Mouse (Mus musculus): ENCODE measurements around the gene Higd1c. TPM values are rescaled to one million over a fixed set of nuclear protein-coding genes. Genes with fewer than 3 reads are reported as not detected.
"Not testable (repeated sequence)": the region's sequence is repeated elsewhere in the genome, so short reads cannot be mapped to it uniquely, and the experiment has no call there.

Higd1c gene
- polyA plus RNA-seq (2015; fragmentation: Nextera tagmentation; extraction: Ambion mirVana) = not detected in 2 replicates

GRCm38 (mm10) chr15:100364242-100364641 lies at the start of gene Higd1c:
Gene Higd1c, plus strand, starts transcription at chr15:100364542.
- H3K4me1 ChIP-seq = 0 out of 2 replicates have a peak, but pooled peaks cover 3% of the 10 kb centered on the region
- no peak within 1 kb of the TSS for H3K9ac ChIP-seq
- H3K4me2 ChIP-seq = no peak within 1 kb of the TSS
- no peaks in the 10 kb centered on the region for H3K36me3 ChIP-seq
- H3K27me3 ChIP-seq = no peaks in the 10 kb centered on the region
- peaks cover 5% of the 10 kb centered on the region; the same call in 1 of the 2 replicates for H3K9me3 ChIP-seq
- WGBS = 65% methylated on average over 7 of the region's 7 CpGs
- H3K4me3 ChIP-seq = no peak within 1 kb of the TSS
- H3K27ac ChIP-seq = no peak within 1 kb of the TSS
- no peak for ATAC-seq (ENCODE audit: insufficient number of reproducible peaks, insufficient read depth, low FRiP score, low TSS enrichment, low read depth)

GRCm38 (mm10) chr15:100318014-100318671 lies 46.2 kb upstream of the Higd1c start:
- H3K9me3 ChIP-seq; H3K36me3 ChIP-seq; H3K4me1 ChIP-seq; H3K27me3 ChIP-seq; H3K9ac ChIP-seq; H3K4me3 ChIP-seq; H3K27ac ChIP-seq; ATAC-seq (ENCODE audit: insufficient number of reproducible peaks, insufficient read depth, low FRiP score, low TSS enrichment, low read depth); H3K4me2 ChIP-seq: not testable (repeated sequence)
- 65% methylated on average over 4 of the region's 4 CpGs for WGBS

DNA sequence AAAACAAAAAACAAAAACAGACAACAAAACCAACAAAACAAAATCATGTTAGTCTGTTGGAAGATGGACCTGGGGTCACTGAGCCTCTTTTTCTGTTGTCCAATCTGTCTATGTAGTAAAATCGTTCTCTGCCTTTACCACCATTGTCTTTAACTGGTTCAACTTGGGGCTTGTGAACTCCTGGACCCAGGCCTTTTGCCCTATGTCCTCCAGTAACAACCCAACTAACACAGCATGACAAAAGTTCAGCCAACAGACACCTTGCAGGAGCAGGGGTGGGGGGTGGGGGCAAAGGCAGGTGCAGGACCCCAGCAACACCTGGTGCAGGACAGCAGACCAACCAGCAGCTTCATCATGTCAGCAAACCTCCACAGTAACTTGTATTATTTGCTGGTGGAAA lies 44.5 kb upstream of the Higd1c start:
- peaks cover 12% of the 10 kb centered on the region; the same call in 1 of the 2 replicates for H3K4me1 ChIP-seq
- H3K4me2 ChIP-seq = no peak overlapping the region
- 94% methylated on average over 1 of the region's 1 CpGs for WGBS
- no peak for ATAC-seq (ENCODE audit: insufficient number of reproducible peaks, insufficient read depth, low FRiP score, low TSS enrichment, low read depth)
- H3K36me3 ChIP-seq = 0 out of 2 replicates have a peak, but pooled peaks cover 1% of the 10 kb centered on the region
- no peak overlapping the region for H3K27ac ChIP-seq
- no peaks in the 10 kb centered on the region for H3K9me3 ChIP-seq
- H3K4me3 ChIP-seq = no peak overlapping the region
- no peak overlapping the region for H3K9ac ChIP-seq
- H3K27me3 ChIP-seq = no peaks in the 10 kb centered on the region

GRCm38 (mm10) chr15:100320295-100320905 lies 43.9 kb upstream of the Higd1c start:
- H3K9me3 ChIP-seq = no peaks in the 10 kb centered on the region
- no peak overlapping the region for H3K4me3 ChIP-seq
- H3K4me2 ChIP-seq = no peak overlapping the region
- H3K27me3 ChIP-seq = no peaks in the 10 kb centered on the region
- no peak overlapping the region for H3K9ac ChIP-seq
- H3K4me1 ChIP-seq = peaks cover 15% of the 10 kb centered on the region; the same call in 1 of the 2 replicates
- ATAC-seq (ENCODE audit: insufficient number of reproducible peaks, insufficient read depth, low FRiP score, low TSS enrichment, low read depth) = no peak
- 70% methylated on average over 9 of the region's 9 CpGs for WGBS
- no peak overlapping the region for H3K27ac ChIP-seq
- no peaks in the 10 kb centered on the region for H3K36me3 ChIP-seq

GRCm38 (mm10) chr15:100321134-100321533 lies 43.2 kb upstream of the Higd1c start:
- H3K9me3 ChIP-seq = no peaks in the 10 kb centered on the region
- no peak overlapping the region for H3K9ac ChIP-seq
- no peak overlapping the region for H3K4me2 ChIP-seq
- no peaks in the 10 kb centered on the region for H3K27me3 ChIP-seq
- no peak for ATAC-seq (ENCODE audit: insufficient number of reproducible peaks, insufficient read depth, low FRiP score, low TSS enrichment, low read depth)
- H3K27ac ChIP-seq = no peak overlapping the region
- H3K36me3 ChIP-seq = no peaks in the 10 kb centered on the region
- 57% methylated on average over 5 of the region's 5 CpGs for WGBS
- peaks cover 16% of the 10 kb centered on the region; the same call in 1 of the 2 replicates for H3K4me1 ChIP-seq
- H3K4me3 ChIP-seq = no peak overlapping the region

GRCm38 (mm10) chr15:100324021-100324591 lies 40.2 kb upstream of the Higd1c start:
- Histone ChIP-seq H3K36me3 (no peaks in the 10 kb centered on the region), H3K4me2 (no peak overlapping the region), H3K27ac (no peak overlapping the region), H3K4me1 (peaks cover 16% of the 10 kb centered on the region; the same call in 1 of the 2 replicates), H3K9me3 (no peaks in the 10 kb centered on the region), H3K4me3 (no peak overlapping the region), H3K9ac (no peak overlapping the region), H3K27me3 (no peaks in the 10 kb centered on the region)
- no peak for ATAC-seq (ENCODE audit: insufficient number of reproducible peaks, insufficient read depth, low FRiP score, low TSS enrichment, low read depth)
- 79% methylated on average over 12 of the region's 12 CpGs for WGBS

GRCm38 (mm10) chr15:100325235-100325634 lies 39.1 kb upstream of the Higd1c start:
- H3K4me2 ChIP-seq = no peak overlapping the region
- no peak for ATAC-seq (ENCODE audit: insufficient number of reproducible peaks, insufficient read depth, low FRiP score, low TSS enrichment, low read depth)
- H3K9me3 ChIP-seq = no peaks in the 10 kb centered on the region
- H3K27me3 ChIP-seq = no peaks in the 10 kb centered on the region
- H3K4me1 ChIP-seq = peaks cover 14% of the 10 kb centered on the region; the same call in 1 of the 2 replicates
- no peak overlapping the region for H3K4me3 ChIP-seq
- H3K9ac ChIP-seq = no peak overlapping the region
- no peaks in the 10 kb centered on the region for H3K36me3 ChIP-seq
- H3K27ac ChIP-seq = no peak overlapping the region
- 72% methylated on average over 3 of the region's 3 CpGs for WGBS

DNA sequence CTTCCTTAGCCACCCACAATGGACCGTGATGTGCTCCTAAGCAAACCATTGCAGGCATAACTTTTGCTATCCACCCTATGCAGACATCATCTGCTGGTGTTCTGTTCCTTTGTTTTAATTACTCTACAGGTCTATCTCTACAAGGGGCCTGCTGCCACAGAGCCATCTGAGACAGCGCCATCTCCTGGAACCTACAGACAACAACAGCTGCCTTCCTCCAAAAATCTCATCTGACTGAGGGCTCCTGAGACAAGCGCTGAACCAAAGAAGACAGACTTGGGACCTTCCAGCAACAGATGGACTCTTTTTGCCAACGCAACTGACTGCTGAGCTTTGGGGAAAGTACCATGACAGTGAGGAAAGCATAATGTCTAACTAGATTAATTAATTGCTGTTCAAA lies 36.3 kb upstream of the Higd1c start:
- not testable (repeated sequence) for H3K4me1 ChIP-seq; H3K4me2 ChIP-seq; H3K4me3 ChIP-seq; ATAC-seq (ENCODE audit: insufficient number of reproducible peaks, insufficient read depth, low FRiP score, low TSS enrichment, low read depth); H3K36me3 ChIP-seq; H3K27ac ChIP-seq; H3K9me3 ChIP-seq; H3K27me3 ChIP-seq; H3K9ac ChIP-seq
- WGBS = 67% methylated on average over 4 of the region's 4 CpGs

GRCm38 (mm10) chr15:100329336-100329735 lies 35.0 kb upstream of the Higd1c start:
- 26% methylated on average over 10 of the region's 10 CpGs for WGBS
- not testable (repeated sequence) for H3K4me1 ChIP-seq; H3K9ac ChIP-seq; H3K4me3 ChIP-seq; H3K9me3 ChIP-seq; ATAC-seq (ENCODE audit: insufficient number of reproducible peaks, insufficient read depth, low FRiP score, low TSS enrichment, low read depth); H3K36me3 ChIP-seq; H3K27ac ChIP-seq; H3K4me2 ChIP-seq; H3K27me3 ChIP-seq

GRCm38 (mm10) chr15:100330739-100331138 lies 33.6 kb upstream of the Higd1c start:
- H3K36me3 ChIP-seq = no peaks in the 10 kb centered on the region
- no peak overlapping the region for H3K9ac ChIP-seq
- WGBS = 82% methylated on average over 7 of the region's 7 CpGs
- H3K27ac ChIP-seq = no peak overlapping the region
- ATAC-seq (ENCODE audit: insufficient number of reproducible peaks, insufficient read depth, low FRiP score, low TSS enrichment, low read depth) = no peak
- no peaks in the 10 kb centered on the region for H3K9me3 ChIP-seq
- H3K4me1 ChIP-seq = no peaks in the 10 kb centered on the region
- H3K27me3 ChIP-seq = no peaks in the 10 kb centered on the region
- H3K4me2 ChIP-seq = no peak overlapping the region
- no peak overlapping the region for H3K4me3 ChIP-seq

DNA sequence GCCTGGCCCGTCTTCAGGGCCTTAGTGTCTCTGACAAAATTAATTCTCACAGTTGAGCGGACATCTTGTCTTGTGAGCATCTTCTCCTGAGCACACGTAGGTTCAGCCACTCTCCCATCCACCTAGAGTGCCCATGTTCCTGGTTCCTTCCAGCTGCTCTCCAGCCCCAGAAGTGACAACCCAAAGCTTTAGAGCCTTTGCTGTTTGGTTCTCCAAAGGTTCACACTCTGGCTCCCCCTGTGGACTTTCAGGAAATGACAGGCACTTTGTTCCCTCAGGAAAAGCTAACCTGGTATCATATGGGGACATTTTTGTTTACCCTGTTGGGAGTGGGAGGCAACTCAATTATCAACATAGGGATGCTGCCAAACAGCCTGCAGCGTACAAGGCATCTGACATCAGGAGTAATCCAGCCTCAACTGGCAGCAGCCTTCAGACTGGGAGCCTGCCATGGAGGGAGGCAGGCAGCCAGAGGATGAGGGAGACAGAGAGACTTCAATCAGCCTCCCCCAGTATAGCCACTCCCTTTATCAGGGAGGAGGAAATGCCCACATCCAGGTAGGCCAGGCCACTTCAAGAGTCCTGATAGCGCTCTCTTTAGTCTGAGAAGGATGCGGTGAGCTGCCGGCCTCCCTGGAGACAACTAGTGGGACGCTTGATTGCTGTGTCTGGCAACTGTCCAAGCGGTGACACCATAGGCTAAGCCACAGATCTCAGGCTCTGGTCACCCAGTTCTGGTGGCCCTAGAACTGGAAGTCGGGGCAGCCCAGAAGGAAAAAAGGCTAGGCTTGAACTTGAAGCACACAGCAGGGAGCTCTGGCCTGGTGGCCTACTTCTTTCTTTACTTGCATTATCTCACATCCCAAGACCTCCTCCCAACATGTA lies 32.0 kb upstream of the Higd1c start:
- not testable (repeated sequence) for H3K4me2 ChIP-seq; H3K9me3 ChIP-seq; H3K27ac ChIP-seq; ATAC-seq (ENCODE audit: insufficient number of reproducible peaks, insufficient read depth, low FRiP score, low TSS enrichment, low read depth); H3K4me3 ChIP-seq; H3K27me3 ChIP-seq; H3K4me1 ChIP-seq; H3K9ac ChIP-seq; H3K36me3 ChIP-seq
- WGBS = 42% methylated on average over 2 of the region's 10 CpGs
